Mouse (Mus musculus) CD4-positive, CD25-positive, alpha-beta regulatory T cell, adult 4 months (primary cell): ENCODE measurements around the gene Amt. TPM values are rescaled to one million over a fixed set of nuclear protein-coding genes. Genes with fewer than 3 reads are reported as not detected.
A peak's percentile ranks its signal among the peaks of the same experiment; 100 is the strongest.

ENCODE experiments used
- ATAC-seq: one replicate; pipeline ENCODE4 v1.8.0; 2017
- polyA plus RNA-seq, 2 experiments: library from polyadenylated mRNA; unstranded; fragments of 100-300 nt; shearing (Covaris generic); gene quantifications; one replicate each; pipeline ENCODE4 v1.2.1; 2017

The Amt gene
- polyA plus RNA-seq, 2 experiments from 2014 or later, result 1.4 to 2.0 TPM

DNA sequence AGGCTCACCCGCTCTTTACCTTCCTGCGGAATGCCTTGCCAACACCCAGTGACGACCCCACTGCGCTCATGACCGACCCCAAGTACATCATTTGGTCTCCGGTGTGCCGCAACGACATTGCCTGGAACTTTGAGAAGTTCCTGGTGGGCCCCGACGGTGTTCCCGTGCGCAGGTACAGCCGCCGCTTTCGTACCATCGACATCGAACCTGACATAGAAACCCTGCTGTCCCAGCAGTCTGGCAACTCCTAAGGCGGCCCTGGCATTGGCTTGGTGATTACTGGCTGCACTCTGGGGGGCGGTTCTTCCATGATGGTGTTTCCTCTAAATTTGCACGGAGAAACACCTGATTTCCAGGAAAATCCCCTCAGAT lies 43.2 kb downstream of the Amt start:
- ATAC-seq, result no peak

GRCm38 (mm10) chr9:108340258-108341138 lies 43.8 kb downstream of the Amt start:
- ATAC-seq, result no peak

DNA sequence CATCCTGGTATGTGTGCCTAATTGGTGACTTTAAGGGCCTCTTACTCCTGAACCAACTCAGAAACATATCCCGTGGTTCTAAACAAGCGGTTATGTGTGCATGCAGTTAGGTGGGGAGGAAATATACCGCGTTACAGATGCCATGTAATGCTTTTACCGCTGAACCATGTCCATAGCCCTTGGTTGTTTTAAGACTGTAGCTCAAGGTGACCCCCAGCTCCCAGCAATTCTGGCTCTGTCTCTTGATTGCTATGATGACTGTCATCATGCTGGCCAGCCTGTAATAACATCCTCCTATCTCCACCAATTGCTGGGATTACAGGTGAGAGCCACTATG lies 44.5 kb downstream of the Amt start:
- no peak for ATAC-seq

GRCm38 (mm10) chr9:108341801-108342200 lies 45.1 kb downstream of the Amt start:
- no peak for ATAC-seq

- ATAC-seq, result no peak
Measured at GRCm38 (mm10) chr9:108342301-108342831, 45.7 kb downstream of the Amt start.

DNA sequence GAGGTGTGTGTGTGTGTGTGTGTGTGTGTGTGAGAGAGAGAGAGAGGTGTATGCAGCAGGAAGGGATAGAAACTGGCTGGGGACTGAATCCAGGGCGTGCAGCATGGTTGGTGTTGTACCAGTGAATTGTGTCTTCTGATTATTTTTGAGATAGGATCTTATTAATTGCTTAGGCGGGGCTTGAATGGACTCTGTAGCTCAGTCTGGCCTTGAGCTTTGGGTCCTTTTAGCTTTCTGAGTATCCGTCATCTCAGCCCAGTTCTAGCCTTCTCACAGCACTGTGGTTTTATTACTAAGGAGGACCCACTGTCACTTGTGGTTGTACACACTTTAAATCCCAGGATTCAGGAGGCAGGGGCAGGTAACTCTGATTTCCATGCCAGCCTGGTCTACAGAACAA lies 46.7 kb downstream of the Amt start:
- no peak for ATAC-seq

DNA sequence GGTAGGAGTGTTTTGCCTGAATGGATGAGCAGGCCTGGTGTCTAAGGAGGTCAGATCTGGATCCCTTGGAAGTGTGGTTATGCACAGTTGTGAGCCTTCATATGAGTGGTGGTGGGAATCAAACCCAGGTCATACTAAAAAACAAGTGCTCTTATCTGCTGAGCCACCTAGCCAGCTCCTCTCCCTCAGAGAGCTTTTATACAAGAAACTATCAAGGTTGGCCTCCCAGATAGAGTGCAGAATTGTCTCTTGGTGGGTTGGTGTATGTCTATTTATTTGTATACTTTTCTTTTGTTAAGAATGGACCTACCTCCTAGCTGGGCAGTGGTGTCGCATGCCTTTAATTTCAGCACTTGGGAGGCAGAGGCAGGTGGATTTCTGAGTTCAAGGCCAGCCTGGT lies 47.2 kb downstream of the Amt start:
- no peak for ATAC-seq

- ATAC-seq, result no peak
Measured at GRCm38 (mm10) chr9:108344471-108344870, 47.8 kb downstream of the Amt start.

- ATAC-seq, result no peak
Measured at GRCm38 (mm10) chr9:108347024-108347423, 50.4 kb downstream of the Amt start.

DNA sequence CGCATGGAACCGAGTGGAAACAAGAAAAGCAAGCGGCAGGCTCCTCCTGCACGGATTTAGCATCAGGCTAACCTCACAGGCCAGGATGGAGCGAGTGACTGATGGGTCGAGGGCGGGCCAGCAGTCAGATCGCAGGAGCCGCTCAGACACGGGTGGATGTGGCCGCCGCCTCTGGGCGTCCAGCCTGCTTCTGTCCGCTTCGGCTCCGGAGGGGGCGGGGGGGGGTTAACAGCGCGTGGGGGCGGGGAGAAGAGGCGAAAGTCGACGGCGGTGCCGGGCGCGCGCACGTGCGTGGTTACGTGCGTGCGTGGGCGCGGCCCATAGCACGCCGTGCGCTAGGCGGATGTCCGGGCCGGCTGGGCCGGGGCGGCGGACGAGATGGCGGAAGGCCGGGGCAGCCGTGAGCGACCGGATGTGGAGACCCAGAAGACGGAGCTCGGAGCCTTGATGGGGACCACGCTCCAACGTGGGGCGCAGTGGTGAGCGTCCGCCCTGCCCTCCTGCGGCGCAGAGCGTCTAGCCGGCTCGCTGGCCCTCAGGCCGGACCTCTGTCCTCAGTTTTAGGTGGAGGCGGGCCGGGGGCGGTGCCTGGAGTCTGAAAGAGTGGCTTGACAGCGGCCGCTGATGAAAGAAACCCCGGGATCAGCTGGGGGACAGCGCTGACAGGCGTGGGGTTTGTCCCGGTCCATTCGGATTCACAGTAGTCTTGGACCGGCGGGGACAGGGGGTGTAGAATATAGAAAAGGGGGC lies 51.1 kb downstream of the Amt start, which contains the start of gene Usp4:
TSS of gene Usp4 (plus strand) at position 314 of the 750 bp plus-strand sequence.
- ATAC-seq, result peak; percentile 92

- no peak for ATAC-seq
Measured at GRCm38 (mm10) chr9:108348290-108348680, 51.6 kb downstream of the Amt start.

GRCm38 (mm10) chr9:108349727-108350126 lies 53.1 kb downstream of the Amt start:
- no peak for ATAC-seq

Other genes starting within 250 kb of the Amt start
- 10 to 100 TPM; 18.0 to 25.0 TPM for gene Gmppb, start 247.6 kb upstream of the Amt start, polyA plus RNA-seq
- 1 to 10 TPM; 2.0 to 2.8 TPM for gene Amigo3, start 243.7 kb upstream of the Amt start, polyA plus RNA-seq
- 1 to 10 TPM; 1.4 to 1.5 TPM for gene Mst1, start 216.4 kb upstream of the Amt start, polyA plus RNA-seq
- gene Rnf123, start 213.5 kb upstream of the Amt start, polyA plus RNA-seq, result 10 to 100 TPM; 68.1 to 87.9 TPM
- 10 to 100 TPM; 52.2 to 70.5 TPM for gene Apeh, start 202.2 kb upstream of the Amt start, polyA plus RNA-seq
- gene Bsn, start 106.5 kb upstream of the Amt start, polyA plus RNA-seq, result under 1 TPM; 0.10 to 0.23 TPM
- gene Dag1, start 32.9 kb upstream of the Amt start, polyA plus RNA-seq, result 1 to 10 TPM; 2.6 to 5.6 TPM
- 1 to 10 TPM; 2.6 to 6.1 TPM for gene Nicn1, start 6.4 kb upstream of the Amt start, polyA plus RNA-seq
- 100 to 1,000 TPM; 319 to 423 TPM for gene Rhoa, start 9.3 kb downstream of the Amt start, polyA plus RNA-seq
- gene Tcta, start 9.3 kb downstream of the Amt start, polyA plus RNA-seq, result 10 to 100 TPM; 14.8 to 22.7 TPM
- gene Gpx1, start 42.0 kb downstream of the Amt start, polyA plus RNA-seq, result 100 to 1,000 TPM; 464 to 565 TPM
- gene Usp4, start 51.0 kb downstream of the Amt start, polyA plus RNA-seq, result 100 to 1,000 TPM; 102 to 155 TPM
- 1 to 10 TPM in 1 of 2 experiments, not detected in 1; 1.6 TPM for gene 1700102P08Rik, start 96.0 kb downstream of the Amt start, polyA plus RNA-seq
- gene Ccdc36, start 131.6 kb downstream of the Amt start, polyA plus RNA-seq, result under 1 TPM in 1 of 2 experiments, not detected in 1; 0.11 TPM
- not detected for gene BC048562, start 139.6 kb downstream of the Amt start, polyA plus RNA-seq
- 10 to 100 TPM; 29.9 to 39.2 TPM for gene Ccdc71, start 163.7 kb downstream of the Amt start, polyA plus RNA-seq
- gene Klhdc8b, start 164.7 kb downstream of the Amt start, polyA plus RNA-seq, result 1 to 10 TPM; 1.6 to 2.2 TPM
- gene Lamb2, start 182.9 kb downstream of the Amt start, polyA plus RNA-seq, result under 1 TPM; 0.10 to 0.13 TPM
- 10 to 100 TPM; 15.1 to 16.6 TPM for gene Usp19, start 193.7 kb downstream of the Amt start, polyA plus RNA-seq
- 100 to 1,000 TPM; 132 to 223 TPM for gene Qars, start 210.9 kb downstream of the Amt start, polyA plus RNA-seq
- gene Qrich1, start 220.0 kb downstream of the Amt start, polyA plus RNA-seq, result 10 to 100 TPM; 77.2 to 91.3 TPM